In genomic region chr8:122699005-122699492, GRCm38 (mm10) we compare ENCODE assay signal across 7 mouse cellular contexts. TPM values are rescaled to one million over a fixed set of nuclear protein-coding genes. Genes with fewer than 3 reads are reported as not detected.
DNase-seq lines count a peak whose midpoint lies in the region; ATAC-seq and TF ChIP-seq lines count a peak whose summit lies in the region.

Gene Cbfa2t3 (minus strand): TSS chr8:122699109.

- H3K27me3 ChIP-seq in CH12.LX (replicated peaks) = no peaks in the 10 kb centered on the region
- H3K27me3 ChIP-seq in intestine, embryonic 15.5 days (replicated peaks) = no peaks in the 10 kb centered on the region
- no peaks in the 10 kb centered on the region for H3K27me3 ChIP-seq in liver, adult 2 months (ENCODE audit: control insufficient read depth, insufficient read depth, low read length)

- H3K4me3 ChIP-seq in CH12.LX (replicated peaks in 1 of 3; ENCODE audit: low read depth in 2 of 3, low read length in 2 of 3, poor library complexity in 1 of 3) = peak within 1 kb of the TSS; percentile 69 to 72 (median 69)
- H3K4me3 ChIP-seq in intestine, embryonic 15.5 days (replicated peaks) = peak within 1 kb of the TSS; percentile 9
- H3K4me3 ChIP-seq in liver, adult 2 months (ENCODE audit: insufficient read depth, low read depth, low read length) = peak within 1 kb of the TSS; percentile 44

- dilution Hi-C loops in CH12.LX (cut with MboI; ENCODE audit: extremely low pct_ligation_motif_present, extremely low pct_unique_long_range_greater_than_20kb, low sequenced_read_pairs) = no loop called here

- peak; percentile 69 for DNase-seq in CH12.LX (ENCODE audit: extremely low read depth)
- DNase-seq in adrenal gland, adult 2 months = peak; percentile 31
- DNase-seq in gastrocnemius, postnatal 25 days = no peak
- DNase-seq in liver, adult 2 months (ENCODE audit: extremely low read depth, low read depth, low spot score) = no peak
- DNase-seq in skeletal muscle tissue, adult 2 months (ENCODE audit: low read depth, low spot score) = peak; percentile 54
- no peak for DNase-seq in urinary bladder, postnatal 25 days (ENCODE audit: low spot score)

- peaks cover 19% of the 10 kb centered on the region for H3K79me2 ChIP-seq in CH12.LX (replicated peaks; ENCODE audit: control insufficient read depth, extremely low read depth, insufficient read depth, poor library complexity, severe bottlenecking)
- H3K79me2 ChIP-seq in liver, adult 2 months (ENCODE audit: control insufficient read depth, insufficient read depth, low read length) = no peaks in the 10 kb centered on the region

- no peaks in the 10 kb centered on the region for H3K9me3 ChIP-seq in CH12.LX (replicated peaks; ENCODE audit: low read length)
- H3K9me3 ChIP-seq in intestine, embryonic 15.5 days = no peaks in the 10 kb centered on the region

- in situ Hi-C loops in CH12.LX (cut with MboI; ENCODE audit: low pct_ligation_motif_present, low pct_unique_long_range_greater_than_20kb, low sequenced_read_pairs) = loop anchor here (5.0 kb wide), 1 partner anchor 118 kb away; no protein-coding TSS in a partner anchor

- peak within 1 kb of the TSS; percentile 98 for H3K27ac ChIP-seq in CH12.LX (ENCODE audit: insufficient read depth, low read depth)
- no peak within 1 kb of the TSS; the same call in 1 of the 2 replicates for H3K27ac ChIP-seq in intestine, embryonic 15.5 days
- peak within 1 kb of the TSS; percentile 22 for H3K27ac ChIP-seq in liver, adult 2 months (replicated peaks; ENCODE audit: insufficient read depth, low read depth, low read length)

- H3K9ac ChIP-seq in CH12.LX (ENCODE audit: insufficient read depth, low read depth) = peak within 1 kb of the TSS; percentile 59
- H3K9ac ChIP-seq in intestine, embryonic 15.5 days = no peak within 1 kb of the TSS
- H3K9ac ChIP-seq in liver, adult 2 months (ENCODE audit: low read depth, low read length) = peak within 1 kb of the TSS; percentile 57

- TF ChIP-seq EP300 in CH12.LX (IDR thresholded peaks at IDR 0.05; ENCODE audit: low read length) = peak; percentile 35; the same call in 1 of the 2 replicates

- TF ChIP-seq CTCF in CH12.LX (conservative IDR thresholded peaks at IDR 0.05 in 1 of 2, IDR thresholded peaks at IDR 0.05 in 1 of 2; ENCODE audit: low read depth in 2 of 2, low read length in 2 of 2) = no peak
- no peak for TF ChIP-seq CTCF in liver, adult 2 months (IDR thresholded peaks at IDR 0.05; ENCODE audit: low read depth, low read length)

- TF ChIP-seq POLR2A in CH12.LX (IDR thresholded peaks at IDR 0.05; ENCODE audit: low read depth, low read length) = peak; percentile 54
- TF ChIP-seq POLR2A in liver, adult 2 months (IDR thresholded peaks at IDR 0.05; ENCODE audit: extremely low read depth, insufficient read depth, low read length) = no peak

- peak within 1 kb of the TSS; percentile 61 for H3K4me2 ChIP-seq in CH12.LX (ENCODE audit: insufficient read depth, low read depth, poor library complexity, severe bottlenecking)
- H3K4me2 ChIP-seq in intestine, embryonic 15.5 days (replicated peaks) = peak within 1 kb of the TSS; percentile 14

- peak; percentile 47; the same call in 1 of the 2 replicates for ATAC-seq in intestine, embryonic 15.5 days

- no peak for TF ChIP-seq RAD21 in CH12.LX (IDR thresholded peaks at IDR 0.05; ENCODE audit: low read depth, low read length)

- 48% methylated on average over 13 of the region's 13 CpGs for WGBS in intestine, embryonic 15.5 days
- WGBS in liver, adult 2 months = 77% methylated on average over 13 of the region's 13 CpGs

- H3K36me3 ChIP-seq in CH12.LX (replicated peaks in 1 of 2; ENCODE audit: control insufficient read depth in 1 of 2, insufficient read depth in 1 of 2, low read length in 1 of 2) = peaks cover 0 to 29% of the 10 kb centered on the region in 2 experiments
- no peaks in the 10 kb centered on the region for H3K36me3 ChIP-seq in intestine, embryonic 15.5 days
- no peaks in the 10 kb centered on the region for H3K36me3 ChIP-seq in liver, adult 2 months (ENCODE audit: control insufficient read depth, insufficient read depth, low read length)

- H3K4me1 ChIP-seq in CH12.LX (ENCODE audit: control insufficient read depth in 1 of 2, insufficient read depth in 2 of 2) = peaks cover 61 to 79% of the 10 kb centered on the region in 2 experiments
- no peaks in the 10 kb centered on the region for H3K4me1 ChIP-seq in intestine, embryonic 15.5 days (replicated peaks)
- peaks cover 19% of the 10 kb centered on the region for H3K4me1 ChIP-seq in liver, adult 2 months (ENCODE audit: control insufficient read depth, insufficient read depth, low read length)

TF ChIP-seq in CH12.LX, 34 proteins besides CTCF, POLR2A, EP300 and RAD21:
- TF ChIP-seq NELFE (IDR thresholded peaks at IDR 0.05; ENCODE audit: low read depth, low read length) = peak; percentile 41; the same call in 1 of the 2 replicates
- peak; percentile 70 for TF ChIP-seq BHLHE40 (IDR thresholded peaks at IDR 0.05; ENCODE audit: low read depth, low read length)
- TF ChIP-seq ZC3H11A (IDR thresholded peaks at IDR 0.05; ENCODE audit: low read depth, low read length) = no peak
- no peak for TF ChIP-seq USF2 (conservative IDR thresholded peaks at IDR 0.05; ENCODE audit: low read depth, low read length)
- no peak for TF ChIP-seq E2F4 (IDR thresholded peaks at IDR 0.05; ENCODE audit: insufficient replicate concordance, low read depth, low read length)
- TF ChIP-seq TCF12 (IDR thresholded peaks at IDR 0.05; ENCODE audit: low read depth, low read length) = peak; percentile 94
- 0 out of 2 replicates have a peak, but pooled peaks have one; percentile 37 for TF ChIP-seq CHD2 (IDR thresholded peaks at IDR 0.05; ENCODE audit: low read length)
- no peak for TF ChIP-seq POLR2AphosphoS2 (IDR thresholded peaks at IDR 0.05; ENCODE audit: low read depth, low read length)
- peak; percentile 50 for TF ChIP-seq USF1 (IDR thresholded peaks at IDR 0.05; ENCODE audit: low read depth, low read length)
- TF ChIP-seq ELF1 (IDR thresholded peaks at IDR 0.05; ENCODE audit: low read depth, low read length) = 0 out of 2 replicates have a peak, but pooled peaks have one; percentile 11
- no peak; the same call in 1 of the 2 replicates for TF ChIP-seq MAX (IDR thresholded peaks at IDR 0.05; ENCODE audit: low read length)
- peak; percentile 58 for TF ChIP-seq ETS1 (conservative IDR thresholded peaks at IDR 0.05; ENCODE audit: low read depth, low read length)
- TF ChIP-seq TBP (conservative IDR thresholded peaks at IDR 0.05; ENCODE audit: low read depth, low read length) = 0 out of 2 replicates have a peak, but pooled peaks have one; percentile 24
- no peak for TF ChIP-seq PAX5 (IDR thresholded peaks at IDR 0.05; ENCODE audit: low read length)
- no peak for TF ChIP-seq UBTF (IDR thresholded peaks at IDR 0.05; ENCODE audit: low read depth, low read length)
- no peak; the same call in 1 of the 2 replicates for TF ChIP-seq ZMIZ1 (IDR thresholded peaks at IDR 0.05; ENCODE audit: low read depth, low read length)
- TF ChIP-seq KAT2A (IDR thresholded peaks at IDR 0.05; ENCODE audit: insufficient replicate concordance, low read length) = no peak

RNA-seq across cellular contexts. Expression of gene Cbfa2t3, which starts in this region (rescaled TPM):
- total RNA-seq in CH12.LX (2012; rRNA removed) = 2.1 and 3.4 TPM in 2 replicates
- 0.43 and 0.47 TPM in 2 replicates for total RNA-seq in CH12.LX (2014; rRNA removed)
- 16.5 and 22.6 TPM in 2 replicates for polyA plus RNA-seq in CH12.LX (2012; ENCODE audit: insufficient read length, low read depth)
- total RNA-seq in adrenal gland, adult 2 months (2021) = 10 to 100 TPM; 13.9 to 16.2 TPM
- polyA plus RNA-seq in adrenal gland, adult 2 months (2012; rRNA removed) = 19.3 and 20.3 TPM in 2 replicates
- 10 to 100 TPM; 19.0 to 27.8 TPM for total RNA-seq in gastrocnemius, postnatal 25 days (2021)
- polyA plus RNA-seq in intestine, embryonic 15.5 days (2015; fragmentation: Nextera tagmentation; extraction: Ambion mirVana) = 4.6 and 4.7 TPM in 2 replicates
- total RNA-seq in liver, adult 2 months (2014; rRNA removed) = 0.28 and 0.40 TPM in 2 replicates
- polyA plus RNA-seq in liver, adult 2 months (2012; rRNA removed) = 1.2 and 1.3 TPM in 2 replicates

Comparison
In these comparisons a context has a peak if more than half of its experiments do, and no peak if none do; other contexts are left out.
1. DNase-seq: peak in CH12.LX (single experiment), adrenal gland, adult 2 months (single experiment) and skeletal muscle tissue, adult 2 months (single experiment); none in gastrocnemius, postnatal 25 days (single experiment), liver, adult 2 months (single experiment) and urinary bladder, postnatal 25 days (single experiment).
2. H3K4me3 ChIP-seq: peak in every context shown above with its lines; median percentile 69 in CH12.LX; 44 in liver, adult 2 months; 9 in intestine, embryonic 15.5 days.